Mouse (Mus musculus) heart, postnatal 4 days (tissue): ENCODE results near the gene Arsg. TPM values are rescaled to one million over a fixed set of nuclear protein-coding genes. Genes with fewer than 3 reads are reported as not detected.
"Not testable (repeated sequence)": the region's sequence is repeated elsewhere in the genome, so short reads cannot be mapped to it uniquely, and the experiment has no call there.

Experiments used
- DNase-seq: peaks from one replicate; pipeline ENCODE4 v3.0.0; 2021
- total RNA-seq, 2 experiments: library from RNA; stranded (reverse); gene quantifications; 2 replicates each; pipeline ENCODE4 v1.2.3; 2021

Gene Arsg
- total RNA-seq, 2 experiments from 2014 or later, result 5.2 to 6.1 TPM

DNA sequence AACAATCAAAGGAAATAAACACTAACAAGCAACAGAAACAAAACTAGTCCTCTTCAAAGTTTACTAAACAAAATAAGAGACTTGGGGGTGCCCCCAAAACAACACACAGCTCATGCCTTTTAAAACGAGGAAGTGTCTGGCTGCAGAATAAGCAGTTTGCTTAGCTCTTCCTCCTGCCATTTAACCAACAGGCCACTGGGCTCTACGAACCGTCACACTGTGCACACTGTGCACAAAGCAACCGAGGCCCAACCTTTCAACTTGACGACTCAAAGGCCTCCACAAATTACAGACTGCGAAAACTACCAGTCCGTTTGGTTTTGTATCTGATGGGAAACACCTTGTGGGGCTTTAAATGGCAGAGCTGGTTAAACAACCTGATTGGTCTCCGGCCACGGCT, 3.0 kb upstream of the Arsg start:
- no peak for DNase-seq

DNA sequence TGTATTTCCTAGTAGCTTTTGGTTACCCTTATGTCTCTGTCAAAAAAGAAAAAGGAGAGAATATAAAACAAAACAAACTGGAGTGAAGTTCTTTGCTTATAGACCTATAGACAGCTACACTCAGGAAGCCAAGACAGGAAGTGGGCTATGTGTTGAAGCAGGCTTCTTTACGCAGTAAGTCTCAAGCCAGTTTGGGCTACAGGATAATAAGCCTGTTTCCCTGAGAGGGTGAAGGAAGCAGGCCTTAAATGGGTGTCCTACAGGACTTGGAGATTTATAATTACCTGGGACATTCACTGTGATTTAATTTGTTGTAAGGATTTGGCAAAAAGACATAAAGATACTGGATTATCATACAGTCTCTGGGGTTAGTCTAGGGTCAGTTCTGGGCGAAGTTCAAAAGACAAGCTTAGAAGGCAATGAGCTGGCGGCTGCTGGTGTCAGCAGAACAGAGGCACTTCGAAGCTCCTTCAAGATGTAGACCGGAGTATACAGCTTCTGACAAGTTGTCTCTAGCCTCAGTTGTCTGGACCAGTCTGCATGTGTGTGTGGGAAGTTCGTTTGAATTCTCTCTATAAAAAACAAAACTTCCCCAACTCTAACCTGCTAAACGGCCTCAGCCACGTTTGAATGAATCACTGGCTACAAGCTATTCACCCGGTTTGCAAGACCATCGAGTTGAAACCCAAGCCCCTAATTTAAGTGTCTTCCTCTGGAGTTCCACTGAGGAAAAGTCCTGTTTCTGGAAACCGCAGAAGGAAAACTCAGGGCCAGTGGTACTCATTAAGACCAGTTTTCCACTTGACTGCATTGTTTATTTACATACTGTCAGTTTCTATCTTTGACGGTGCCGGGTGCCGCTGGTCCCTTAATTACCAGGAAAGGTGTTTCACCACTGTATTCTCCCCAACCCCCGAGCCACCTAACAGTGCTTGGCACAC, 2.0 kb upstream of the Arsg start:
- no peak for DNase-seq

DNA sequence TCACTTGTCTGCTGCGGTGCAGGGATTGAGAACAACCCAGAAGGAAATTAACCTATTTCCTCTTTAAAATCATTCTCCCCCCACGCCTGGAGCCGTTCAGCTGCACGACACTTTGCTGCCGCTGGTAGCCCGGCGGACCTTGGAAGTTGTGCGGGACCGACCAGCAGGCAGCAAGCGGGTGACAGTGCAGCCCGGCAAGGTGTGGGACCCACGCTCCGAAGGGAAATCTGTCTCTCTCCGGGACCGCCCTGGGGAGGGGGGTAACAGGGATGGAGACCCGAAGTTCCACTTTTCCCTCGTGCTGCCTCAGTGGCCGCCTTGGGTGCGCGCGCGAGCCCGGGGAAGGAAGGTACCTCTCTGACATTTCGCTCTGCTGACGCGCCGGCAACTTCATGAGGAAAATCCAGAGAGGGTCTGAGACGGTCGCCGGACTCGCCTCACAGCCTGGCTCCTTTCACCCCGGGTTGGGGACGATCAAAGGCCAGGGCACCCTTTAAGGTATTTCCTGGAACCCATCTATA, 943 bp upstream of the Arsg start:
- DNase-seq, result peak; percentile 59

DNA sequence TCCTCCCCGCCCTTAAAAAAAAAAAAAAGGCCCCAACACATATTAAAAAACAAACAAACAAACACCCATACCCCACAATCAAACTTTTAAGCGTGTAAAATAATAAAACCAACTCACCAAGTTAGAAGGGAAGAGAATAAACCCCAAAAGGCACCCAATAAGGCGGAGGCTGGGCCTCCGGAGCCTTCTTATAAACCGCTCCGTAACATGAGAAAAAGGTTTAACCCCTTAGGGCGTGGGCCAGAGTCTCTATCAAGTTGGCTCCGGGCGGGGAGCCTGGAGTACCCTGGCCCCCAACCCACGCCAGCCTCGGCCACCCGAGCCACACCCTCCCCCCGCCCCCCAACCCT, 378 bp upstream of the Arsg start:
- DNase-seq, result no peak

DNA sequence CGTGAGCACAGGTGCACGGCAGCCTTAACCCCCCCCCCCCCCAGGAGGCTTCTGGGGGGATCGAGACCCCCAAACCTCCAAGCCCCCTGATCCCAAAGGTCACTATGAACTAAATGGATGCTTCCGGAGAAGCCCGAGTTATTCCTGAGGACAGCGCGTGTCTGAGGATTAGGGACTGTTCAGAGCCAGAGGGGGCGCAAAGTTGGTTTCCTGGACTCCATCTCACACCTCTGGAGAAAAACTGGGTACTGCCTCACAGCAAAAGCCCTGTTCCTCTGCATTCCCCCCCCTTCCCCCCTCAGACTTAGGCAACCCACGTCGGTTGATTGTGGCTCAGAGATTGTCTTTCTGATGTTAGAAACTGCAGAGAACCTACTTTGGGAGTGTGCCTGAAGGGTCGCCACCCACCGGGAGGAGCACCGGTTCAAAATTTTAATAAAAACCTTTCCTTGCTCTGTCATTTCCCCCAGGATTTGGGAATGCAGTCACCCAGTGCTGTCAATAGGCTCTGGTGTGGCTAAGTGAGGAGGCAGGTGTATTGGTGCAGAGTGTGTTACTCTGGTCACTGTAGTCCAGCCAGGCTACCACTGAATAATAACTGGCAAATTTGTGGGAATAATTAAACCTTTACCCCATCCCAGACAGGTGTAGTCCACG, 1.0 kb downstream of the Arsg start:
- DNase-seq, result no peak

DNA sequence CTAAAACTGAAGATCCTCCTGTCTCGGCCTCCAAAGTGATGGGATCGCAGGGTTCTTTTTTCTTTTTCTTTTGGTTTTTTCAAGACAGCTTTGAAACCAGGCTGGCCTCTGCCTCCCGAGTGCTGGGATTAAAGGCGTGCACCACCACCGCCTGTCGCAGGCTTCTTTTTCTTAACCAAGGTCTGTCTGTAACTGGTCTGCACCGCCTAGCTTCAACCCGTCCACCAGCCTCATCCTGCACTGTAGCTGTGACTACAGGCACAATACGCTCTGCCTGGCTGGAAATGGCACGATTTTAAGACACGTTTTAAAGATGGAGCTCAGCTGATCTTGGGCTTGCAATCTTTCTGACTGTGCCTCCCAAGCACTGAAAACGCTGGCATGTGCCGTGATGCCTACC, 1.7 kb downstream of the Arsg start:
- no peak for DNase-seq

DNA sequence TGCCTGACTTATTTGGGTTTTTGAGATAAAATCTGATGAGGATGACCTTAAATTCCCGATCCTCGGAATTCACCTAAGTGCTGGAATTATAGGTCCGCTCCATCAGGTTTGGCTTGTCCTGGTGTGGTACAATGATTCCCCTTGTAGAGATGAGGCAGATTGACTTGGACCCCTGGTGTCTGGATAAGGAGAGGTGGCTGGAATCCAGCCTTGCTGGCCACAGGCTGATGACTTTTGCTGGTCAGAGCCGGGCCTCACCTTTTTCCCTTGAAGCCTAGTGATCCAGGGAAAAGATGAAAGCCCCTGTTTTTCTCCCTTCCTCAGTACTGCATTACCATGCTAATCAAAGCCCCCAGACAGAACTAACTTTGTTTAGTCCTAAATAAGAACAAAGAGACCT, 2.5 kb downstream of the Arsg start:
- no peak for DNase-seq

DNA sequence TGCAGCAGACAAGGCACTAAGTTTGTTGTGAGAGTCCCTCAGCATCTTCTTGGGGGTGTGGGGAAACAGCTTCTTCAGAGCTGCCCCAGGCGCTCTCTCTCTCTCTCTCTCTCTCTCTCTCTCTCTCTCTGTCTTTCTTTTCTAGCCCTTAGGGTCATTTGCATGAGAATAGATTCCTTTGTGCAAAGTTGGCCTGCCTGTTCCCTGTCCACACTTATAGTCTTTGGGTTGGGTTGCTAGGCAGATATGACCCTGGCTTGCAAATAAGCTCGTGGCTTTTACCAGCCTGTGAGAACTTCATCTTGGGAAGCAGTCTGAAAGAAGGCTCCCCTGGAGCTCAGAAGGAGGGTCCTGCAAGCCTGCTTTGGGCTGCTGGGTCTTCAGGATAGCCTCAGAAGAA, 3.1 kb downstream of the Arsg start:
- DNase-seq, result no peak

DNA sequence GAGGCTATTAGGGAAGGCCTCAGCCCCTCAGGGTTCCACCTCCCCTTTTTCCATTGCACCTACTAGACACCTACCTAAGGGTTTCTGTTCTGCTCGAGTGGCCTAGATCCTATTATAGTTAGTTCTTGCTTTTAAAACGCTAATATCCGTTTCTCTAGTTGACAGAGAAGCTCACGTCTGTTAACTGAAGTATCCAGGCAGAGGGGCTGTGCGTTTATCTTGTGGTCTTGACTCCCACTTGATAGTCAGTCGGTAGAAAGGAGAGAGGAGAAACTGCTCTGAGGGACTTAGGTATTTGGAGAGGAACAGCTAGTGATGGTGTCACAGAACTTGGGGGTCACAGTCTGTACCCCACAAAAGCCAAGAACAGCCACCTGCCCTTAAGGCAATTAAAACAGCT, 3.5 kb downstream of the Arsg start:
- no peak for DNase-seq

DNA sequence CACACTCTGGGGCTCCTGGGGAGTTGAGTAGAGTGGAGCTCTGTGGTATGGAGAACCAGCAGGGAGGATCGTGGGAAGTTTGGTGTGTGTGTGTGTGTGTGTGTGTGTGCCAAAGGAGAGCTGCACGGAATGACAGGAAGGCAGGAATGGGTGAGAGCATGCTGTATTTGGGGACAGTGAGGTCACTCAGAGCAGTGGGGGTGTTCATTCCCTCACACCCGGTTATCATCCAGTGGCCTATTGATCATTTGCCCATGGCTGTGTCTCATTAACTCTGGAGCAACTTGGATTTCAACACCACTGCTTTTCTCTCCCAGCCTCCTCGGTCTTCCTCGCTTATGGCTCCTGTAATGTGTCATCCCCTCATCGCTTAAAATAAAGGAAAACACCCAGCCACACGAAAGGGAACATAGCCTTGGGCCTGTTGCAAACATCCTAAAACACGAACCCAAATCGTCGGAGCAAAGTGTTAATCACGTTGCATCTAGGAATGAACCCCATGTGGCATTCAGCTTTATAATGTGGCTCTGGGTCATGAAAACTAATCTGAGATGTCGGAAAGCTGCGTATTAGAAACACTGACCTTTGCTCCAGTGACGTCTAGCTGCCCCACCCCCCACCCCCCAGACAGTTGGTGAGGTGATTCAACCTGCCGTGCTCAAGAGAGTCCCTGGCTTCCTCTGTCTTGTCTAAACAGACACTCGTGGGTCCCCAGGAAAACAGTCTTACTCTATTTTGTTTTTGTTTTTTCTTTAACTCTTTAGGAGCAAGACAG, 4.6 kb downstream of the Arsg start:
- DNase-seq, result peak; percentile 28

DNA sequence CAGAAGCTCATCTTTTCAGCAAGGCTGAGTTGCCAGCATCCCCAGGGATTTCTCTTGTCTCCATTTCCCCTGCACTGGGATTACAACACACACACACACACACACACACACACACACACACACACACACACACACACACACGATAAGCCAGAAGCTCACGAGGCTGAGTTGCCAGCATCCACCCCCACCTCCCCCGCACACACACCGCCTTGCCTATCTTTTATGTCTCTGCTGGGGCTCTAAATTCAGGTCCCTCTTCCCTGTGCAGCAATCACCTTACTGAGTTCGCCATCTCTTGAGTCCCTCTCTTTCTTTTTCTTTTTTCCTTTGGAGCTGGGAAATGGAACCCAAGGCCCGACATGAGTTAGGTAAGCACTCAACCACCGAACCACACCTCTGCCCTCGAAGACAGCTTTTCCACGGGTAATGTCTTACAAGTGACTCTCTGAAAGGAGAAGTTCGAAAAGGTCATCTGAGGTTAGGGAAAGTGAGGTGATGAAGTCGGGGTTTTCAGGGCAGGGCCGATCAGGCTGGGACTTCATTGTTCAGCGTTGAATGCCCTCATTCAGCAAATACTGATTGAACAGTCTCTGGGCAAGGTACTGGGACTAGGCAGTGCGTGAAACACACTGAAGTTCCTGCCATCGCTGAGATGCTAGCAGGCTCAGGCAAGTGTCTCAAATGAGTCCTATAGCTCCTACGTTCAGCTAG, 6.6 kb downstream of the Arsg start:
- no peak for DNase-seq

DNA sequence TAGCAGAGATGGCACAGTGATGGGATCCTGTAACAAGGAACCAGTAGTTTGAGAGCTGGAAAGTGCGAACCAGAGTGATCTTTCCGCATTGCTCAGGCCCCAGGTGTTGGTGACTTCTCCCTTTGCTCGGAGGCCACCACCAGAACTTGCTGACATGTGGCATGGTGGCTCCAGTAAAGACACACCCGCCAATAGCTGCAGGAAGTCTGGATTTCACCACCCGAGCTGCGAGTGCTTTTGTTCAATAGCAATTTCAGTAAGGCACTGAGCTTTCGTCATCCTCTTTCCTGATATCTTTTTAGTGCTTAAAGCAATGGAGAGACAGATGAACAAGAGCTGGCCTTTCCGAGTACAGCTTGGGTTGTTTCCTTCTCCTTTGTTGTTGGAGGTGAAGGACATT, 7.3 kb downstream of the Arsg start:
- DNase-seq, result no peak

DNA sequence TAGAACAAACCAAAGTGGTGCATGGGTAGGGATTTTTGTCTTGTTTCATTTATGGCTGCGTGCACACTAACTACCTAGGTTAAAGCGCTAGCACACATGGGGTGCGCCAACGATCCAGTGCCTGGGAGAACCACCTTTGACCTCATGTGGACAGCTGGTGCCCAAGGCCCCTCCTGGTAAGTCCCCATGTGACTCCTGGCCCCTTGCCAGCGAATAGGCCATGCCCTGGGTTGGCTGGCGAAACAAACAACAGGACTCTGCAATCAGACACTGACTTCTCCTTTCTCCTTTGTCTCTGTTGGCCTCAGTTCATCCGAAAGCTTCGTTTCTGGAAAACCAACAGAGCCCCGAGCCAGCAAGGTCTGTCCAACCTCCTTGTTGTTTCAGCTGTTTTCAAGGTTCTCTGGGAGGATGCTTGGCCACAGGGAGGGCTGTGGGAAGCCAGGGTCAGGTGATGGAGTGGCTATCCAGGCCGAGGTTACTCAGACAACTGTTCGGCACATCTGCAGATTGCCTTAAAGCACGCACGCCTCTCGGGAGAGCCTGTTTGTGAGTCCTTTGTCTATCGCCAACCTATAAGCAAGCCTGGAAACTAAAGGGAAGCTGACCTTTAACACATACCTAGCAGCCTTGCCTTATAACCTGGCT, 12.3 kb downstream of the Arsg start:
- DNase-seq, result peak; percentile 43

DNA sequence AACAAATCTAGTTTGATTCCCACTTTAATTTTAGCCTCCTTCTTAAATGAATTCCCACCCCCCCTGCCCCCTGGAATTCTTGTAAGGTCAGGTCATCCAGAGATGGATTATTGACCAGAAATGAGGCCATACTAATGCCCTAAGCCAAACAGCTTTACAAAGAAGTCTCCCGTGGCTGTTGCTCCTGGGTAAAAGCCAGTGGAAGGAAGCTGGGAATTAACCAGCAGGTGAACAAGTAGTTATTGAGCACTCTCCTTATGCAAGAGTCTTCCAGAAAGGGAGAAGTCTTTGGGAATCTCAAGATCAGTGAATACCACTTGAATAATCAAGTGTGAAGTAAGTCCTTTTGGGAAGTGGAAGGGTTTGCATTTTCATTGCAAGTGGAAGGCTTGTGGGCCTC, 13.9 kb downstream of the Arsg start:
- no peak for DNase-seq

DNA sequence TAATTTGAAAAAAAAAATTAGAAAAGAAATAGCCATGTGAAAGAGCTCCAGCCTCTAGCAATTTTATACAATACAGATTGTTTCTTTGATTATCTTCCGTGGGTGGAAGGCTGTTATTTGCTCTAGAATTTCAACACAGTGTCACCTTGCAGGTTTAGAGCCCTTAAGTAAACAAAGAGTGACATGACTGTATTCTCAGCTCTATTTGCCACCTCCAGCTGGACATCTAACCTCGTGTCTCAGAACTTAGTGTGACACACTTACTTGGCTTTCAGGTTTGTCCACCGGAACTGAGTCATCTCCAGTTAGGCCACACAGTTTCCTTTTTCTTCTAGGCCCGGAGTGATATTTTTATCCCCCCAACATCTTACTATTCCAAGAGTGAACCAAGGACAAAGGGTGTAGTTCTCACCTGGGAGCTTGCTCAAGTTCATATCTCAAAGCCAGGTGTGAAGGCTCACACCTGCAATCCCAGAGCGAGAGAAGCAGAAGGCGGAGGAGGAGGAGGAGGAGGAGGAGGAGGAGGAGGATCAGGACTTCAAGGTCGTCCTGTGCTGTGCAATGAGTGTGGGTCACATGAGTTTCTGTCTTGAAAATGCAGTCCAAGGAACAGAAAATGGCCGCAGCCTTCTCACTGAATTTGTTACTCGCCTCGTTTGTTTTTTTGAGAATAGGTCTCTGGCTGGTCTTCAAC, 15.0 kb downstream of the Arsg start:
- no peak for DNase-seq

DNA sequence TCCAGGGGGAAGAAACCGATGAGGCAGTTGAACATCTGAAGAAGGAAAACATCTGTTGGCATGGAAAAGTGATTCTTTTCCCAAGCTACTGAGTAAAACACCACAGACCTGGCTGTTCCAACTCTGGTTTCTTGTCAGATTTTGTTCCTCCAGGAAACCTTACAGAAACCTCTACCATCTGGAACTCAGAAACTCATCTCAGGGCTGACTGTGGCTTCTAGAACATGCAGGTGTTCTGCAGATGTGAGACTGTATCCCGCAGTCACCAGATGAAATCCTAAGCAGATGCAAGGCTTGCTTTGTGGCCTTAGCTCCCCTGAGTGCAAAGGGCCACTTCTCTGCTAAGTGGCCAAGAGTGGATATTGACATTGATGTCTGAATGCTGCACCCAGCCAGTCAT, 16.6 kb downstream of the Arsg start:
- DNase-seq, result no peak

DNA sequence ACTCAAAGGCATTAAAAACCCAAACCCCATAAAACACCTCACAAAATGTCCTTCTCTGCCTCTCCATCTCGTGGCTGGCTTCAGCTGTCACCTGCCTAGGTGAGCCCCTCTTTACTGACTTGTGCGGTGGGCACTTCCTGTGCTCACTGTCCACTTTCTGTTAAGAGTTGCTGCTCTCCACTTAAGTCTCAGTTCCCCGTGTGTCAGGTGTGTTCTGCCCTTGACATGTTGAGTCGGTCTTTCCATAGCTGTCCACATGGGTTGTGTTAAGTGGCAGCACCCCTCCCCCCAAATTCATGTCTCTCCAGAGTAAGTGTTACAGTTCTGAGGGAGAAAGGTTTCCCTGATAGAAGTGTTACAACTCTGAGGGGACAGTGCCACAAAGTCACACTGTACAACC, 18.7 kb downstream of the Arsg start:
- no peak for DNase-seq

DNA sequence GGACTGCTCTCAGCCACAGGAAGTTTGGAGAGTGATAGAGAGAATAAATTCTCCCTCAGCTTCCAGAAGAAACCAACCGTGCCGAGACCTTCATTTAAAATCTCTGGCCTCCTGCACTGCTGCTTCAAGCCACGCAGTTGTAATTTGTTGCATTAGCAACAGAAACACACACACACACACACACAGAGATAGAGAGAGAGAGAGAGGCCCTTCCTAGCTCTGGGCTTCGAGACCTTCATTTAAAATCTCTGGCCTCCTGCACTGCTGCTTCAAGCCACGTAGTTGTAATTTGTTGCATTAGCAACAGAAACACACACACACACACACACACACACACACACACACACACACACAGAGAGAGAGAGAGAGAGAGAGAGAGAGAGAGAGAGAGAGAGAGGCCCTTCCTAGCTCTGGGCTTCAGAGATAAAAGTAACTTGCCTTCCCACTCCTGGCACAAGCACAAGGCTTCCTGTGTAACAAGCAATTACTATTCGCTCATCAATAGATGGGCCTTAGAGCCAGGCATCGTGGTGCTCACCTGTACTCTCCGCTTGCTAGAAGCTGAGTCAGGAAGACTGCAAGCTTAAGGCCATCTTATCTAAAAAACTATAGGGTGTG, 19.8 kb downstream of the Arsg start:
- DNase-seq, result not testable (repeated sequence)

DNA sequence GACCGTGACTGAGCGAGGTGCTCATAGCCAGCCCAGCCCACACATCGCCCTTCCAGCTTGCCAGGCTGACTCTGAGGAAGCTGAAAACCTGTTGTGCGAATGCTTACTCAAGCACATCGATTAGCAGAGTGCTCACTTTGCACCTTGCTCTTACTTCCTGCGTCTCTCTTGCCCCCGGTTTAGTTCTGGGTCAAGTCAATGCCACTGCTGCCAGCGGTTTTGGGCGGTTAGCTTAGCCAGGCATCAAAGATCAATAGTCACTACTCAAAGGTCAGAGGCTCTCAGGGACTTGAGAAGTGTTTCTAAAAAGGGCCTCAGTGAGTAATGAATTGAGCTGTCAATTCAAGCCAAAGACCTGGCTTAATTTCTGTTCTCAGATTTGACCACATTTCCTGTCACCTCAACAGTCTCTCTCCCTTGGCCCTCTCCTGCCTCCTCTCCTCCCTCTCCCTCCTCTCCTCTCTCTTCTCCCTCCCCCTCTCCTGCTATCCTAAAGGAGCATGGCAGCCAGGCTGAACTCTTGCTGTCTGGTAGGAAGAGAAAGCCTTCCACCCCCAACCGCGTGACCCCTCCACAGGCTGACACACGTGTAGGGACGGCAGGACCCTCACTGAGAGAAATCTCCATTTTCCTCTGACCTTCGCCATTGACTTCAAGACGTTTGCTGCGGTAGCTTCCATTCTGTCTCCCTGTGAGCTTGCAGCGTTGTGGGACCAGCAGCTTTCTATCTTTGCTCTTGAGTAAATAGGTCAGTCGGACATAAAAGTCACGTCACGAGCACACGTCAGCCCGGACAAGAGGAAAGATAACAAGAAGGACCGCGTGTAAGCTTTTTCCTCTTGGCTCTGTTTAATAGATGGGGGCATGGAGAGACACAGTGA, 22.0 kb downstream of the Arsg start:
- no peak for DNase-seq
